Mouse (Mus musculus) naive thymus-derived CD4-positive, alpha-beta T cell, adult 2 months (primary cell): ENCODE results near the gene Fam168b.

Experiments used
- DNase-seq: peaks from one replicate; pipeline ENCODE4 v3.0.0-alpha.2; 2011; ENCODE audit warnings: low read depth

Gene Fam168b

DNA sequence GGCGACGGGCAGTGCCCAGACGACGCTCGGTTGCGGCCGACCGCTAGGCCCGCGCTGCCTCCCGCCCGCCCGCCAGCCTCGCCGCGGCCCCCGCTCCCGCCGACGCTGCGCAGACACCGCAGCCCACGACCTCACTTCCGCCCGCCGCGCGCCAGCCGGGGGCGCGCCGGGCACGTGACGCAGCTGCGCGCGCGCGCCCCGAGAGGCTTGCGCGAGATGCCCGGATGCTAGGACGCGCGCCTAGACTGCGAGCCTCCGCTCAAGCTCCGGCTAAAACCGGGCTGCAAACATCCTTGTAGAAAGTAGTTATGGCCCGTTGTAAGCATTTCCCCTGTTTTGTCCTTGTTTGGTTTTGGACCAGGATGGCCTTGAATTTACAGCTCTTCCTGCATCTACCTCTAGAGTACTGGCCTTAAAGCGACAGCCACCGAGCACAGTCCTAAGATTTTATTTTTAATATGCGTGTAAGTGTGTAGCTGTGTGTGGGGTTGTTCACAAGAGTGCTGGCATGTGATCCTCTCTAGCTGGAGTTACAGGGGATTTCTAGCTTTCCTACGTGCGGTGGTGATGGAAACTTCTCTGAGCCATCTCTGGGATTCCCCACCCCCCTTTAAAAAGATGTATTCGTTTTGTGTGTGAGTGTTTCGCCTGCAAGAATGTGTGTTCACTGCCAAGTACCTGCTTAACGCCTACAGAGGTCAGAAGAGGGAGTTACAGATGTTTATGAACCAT, at the start of gene Fam168b:
Fam168b (minus strand) TSS at position 179 of the 732 bp plus-strand sequence.
- DNase-seq, result peak; percentile 94

DNA sequence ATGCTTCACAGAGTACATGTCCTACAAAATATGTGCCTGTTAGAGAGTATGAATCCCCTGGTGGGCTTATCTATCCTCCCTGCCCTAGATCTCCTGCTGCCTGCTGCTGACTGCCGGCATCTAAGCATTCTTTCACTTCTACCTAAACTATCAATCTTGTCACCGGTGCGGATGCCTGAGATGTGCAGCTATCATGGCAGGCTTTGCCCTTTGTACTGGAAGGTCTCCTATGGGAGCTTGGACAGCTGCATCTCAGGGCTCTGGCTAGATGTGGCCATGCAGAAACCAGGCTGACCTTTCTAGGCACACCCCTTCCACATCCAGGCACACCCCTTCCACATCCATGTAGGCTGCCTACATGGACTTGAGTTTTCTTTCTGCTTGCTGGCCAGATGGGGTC, 49.6 kb upstream of the Fam168b start:
- no peak for DNase-seq

DNA sequence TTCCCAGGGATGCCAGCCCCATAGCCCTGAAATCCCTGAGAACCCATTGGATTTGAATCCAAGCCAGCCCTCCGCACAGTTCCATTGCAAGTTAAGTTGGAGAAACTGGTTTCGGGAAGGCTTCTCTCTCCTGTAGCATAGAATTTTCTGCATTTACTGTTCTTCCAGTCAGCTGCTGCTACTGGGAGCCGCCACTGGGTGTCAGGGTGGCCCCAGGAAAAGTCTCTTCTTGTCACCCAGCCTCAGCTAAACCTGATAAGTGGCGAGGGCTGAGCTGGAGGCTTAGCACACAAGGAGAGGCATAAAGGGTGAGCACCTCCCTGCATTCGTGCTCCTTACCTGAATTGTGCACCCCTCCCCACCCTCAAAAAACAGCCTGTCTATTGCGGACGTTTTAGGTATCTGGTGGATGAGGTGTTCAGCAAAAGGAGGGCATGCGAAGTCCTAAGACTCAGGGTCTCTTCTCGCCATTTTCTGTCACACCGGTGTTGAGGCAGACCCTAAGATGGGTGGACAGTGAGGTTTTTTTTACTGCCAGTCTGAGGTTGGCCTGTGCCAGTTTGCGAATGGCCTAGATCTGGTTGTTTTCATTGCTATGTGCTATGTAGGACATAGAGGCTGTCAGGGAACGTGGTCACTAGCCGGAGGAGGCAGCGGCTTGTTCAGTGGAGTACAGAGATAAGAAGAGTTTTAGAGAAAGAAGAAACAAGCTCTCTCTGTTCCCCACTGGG, 48.9 kb upstream of the Fam168b start:
- no peak for DNase-seq

DNA sequence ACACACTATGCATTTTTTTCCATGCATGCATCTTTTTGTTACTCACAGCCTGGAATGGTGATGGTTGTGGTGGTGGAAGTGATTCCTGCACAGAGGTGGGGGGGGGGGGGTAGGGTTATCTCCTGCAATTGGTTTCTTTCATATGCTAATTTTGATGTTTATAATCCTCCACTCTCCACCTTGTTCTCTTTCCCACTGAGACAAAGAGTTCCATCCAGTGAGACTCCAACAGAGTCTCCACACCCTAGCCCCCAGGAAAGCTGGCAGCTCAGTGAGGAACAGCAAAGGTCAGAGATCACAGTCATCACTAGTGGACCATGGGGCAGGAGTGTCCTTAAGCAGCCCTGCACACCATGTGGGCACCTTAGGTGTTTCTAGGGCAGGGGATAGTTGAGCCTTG, 40.9 kb upstream of the Fam168b start:
- DNase-seq, result no peak

DNA sequence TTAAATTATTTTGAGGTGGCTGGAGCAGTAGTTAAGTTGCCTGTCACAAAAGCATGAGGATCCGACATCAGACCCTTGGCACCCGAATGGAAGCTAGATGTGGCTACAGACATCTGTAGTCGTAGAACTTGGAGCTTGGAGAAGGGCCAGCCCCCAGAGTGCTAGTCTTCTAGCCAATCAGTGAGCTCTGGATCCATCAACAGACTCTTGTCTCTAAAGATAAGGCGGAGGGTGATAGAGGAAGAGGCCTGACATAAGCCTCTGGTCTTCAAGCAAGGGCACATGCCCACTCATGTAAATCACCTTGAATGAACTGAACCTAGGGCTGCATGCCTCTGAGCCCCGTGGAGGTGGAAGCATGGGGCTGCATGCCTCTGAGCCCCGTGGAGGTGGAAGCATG, 36.7 kb upstream of the Fam168b start:
- DNase-seq, result no peak

DNA sequence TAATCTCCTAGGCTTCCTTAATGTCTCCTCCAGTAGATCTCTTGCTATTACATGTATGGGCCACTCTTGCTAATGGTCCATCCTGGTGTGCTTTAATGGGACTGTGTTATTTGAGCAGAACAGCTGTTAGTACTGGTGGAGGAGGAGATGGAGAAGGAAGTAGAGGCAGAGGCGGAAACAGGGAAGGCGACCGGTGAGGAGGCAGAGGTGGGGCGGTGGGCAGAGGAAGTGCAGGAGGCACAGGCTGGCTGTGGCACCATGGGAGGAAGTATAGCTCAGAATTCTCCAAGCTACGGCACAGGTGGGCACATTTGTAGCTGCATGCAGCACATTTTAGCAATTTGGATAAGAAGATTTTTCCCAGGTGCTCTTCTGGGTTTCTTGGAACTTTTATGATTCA, 30.7 kb upstream of the Fam168b start:
- no peak for DNase-seq

DNA sequence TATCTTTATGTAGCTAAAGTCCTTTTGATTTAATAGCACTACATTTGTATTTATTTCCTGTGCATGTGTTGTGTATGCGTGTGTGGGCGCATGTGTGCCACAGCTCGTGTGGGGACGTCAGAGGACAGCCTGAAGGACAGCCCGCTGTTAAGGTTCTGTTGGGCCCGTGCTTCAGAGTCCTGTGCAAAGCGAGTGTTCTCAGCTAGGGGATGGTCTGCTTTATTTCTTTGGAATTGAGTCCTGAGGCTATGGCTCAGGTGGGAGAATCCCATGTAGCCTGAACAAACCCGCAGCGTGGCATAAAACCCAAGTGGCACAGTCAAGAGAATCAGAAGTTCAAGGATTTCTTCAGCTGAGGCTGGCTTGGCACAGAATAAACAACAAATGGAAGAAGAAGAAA, 28.3 kb upstream of the Fam168b start:
- DNase-seq, result no peak

DNA sequence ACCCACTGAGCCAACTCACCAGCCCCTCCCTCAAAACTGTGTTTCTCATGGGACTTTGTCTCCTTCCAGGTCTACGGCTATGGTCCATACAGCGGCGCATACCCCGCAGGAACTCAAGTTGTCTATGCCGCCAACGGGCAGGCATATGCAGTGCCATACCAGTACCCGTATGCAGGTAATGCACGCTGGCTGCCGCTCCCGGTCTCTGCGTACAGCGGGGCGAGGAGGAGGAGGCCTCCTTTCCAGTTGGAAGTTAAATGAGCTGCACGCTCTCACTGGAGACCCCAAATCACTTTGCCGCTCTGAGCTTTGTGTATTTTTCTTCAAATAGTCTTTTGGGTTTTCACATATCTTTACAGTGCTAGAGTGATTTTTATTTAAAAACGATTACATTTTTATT, 26.4 kb upstream of the Fam168b start:
- DNase-seq, result no peak

DNA sequence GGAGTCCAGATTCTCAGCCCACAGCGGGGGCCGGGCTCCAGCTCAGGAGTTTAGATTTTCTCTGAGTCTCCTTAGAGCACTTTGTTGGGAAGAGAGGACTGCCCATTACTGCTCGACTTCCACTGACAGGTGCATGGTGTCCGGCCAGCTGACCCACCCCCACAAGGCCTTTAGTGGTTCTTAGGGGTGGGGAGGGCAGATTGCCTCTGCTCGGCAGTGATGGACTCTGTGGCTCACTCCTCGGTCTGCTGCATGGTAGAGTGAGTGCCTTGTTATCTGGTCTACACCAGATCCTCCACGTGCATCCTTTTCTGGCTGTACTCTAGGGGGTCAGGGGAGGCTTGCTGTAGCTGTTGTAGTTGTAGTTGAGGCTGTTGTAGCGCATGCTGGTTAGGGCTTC, 25.5 kb upstream of the Fam168b start:
- DNase-seq, result no peak

DNA sequence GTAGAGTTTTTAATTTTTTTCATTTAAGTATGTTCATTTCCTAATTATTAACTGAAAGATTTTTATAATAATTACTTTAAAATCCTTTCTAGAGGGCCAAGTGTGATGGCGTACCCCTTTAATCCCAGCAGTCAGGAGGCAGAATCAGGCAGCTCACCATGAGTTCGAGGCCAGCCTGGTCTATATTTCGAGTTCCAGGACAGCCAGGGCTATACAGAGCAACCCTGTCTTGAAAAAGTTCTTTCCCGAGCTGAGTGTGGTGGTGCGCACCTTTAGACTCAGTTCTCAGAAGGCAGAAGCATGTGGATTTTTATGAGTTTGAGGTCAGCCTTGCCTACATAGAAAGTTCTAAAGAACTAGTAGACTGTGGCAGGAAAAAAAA, 24.7 kb upstream of the Fam168b start:
- DNase-seq, result no peak

DNA sequence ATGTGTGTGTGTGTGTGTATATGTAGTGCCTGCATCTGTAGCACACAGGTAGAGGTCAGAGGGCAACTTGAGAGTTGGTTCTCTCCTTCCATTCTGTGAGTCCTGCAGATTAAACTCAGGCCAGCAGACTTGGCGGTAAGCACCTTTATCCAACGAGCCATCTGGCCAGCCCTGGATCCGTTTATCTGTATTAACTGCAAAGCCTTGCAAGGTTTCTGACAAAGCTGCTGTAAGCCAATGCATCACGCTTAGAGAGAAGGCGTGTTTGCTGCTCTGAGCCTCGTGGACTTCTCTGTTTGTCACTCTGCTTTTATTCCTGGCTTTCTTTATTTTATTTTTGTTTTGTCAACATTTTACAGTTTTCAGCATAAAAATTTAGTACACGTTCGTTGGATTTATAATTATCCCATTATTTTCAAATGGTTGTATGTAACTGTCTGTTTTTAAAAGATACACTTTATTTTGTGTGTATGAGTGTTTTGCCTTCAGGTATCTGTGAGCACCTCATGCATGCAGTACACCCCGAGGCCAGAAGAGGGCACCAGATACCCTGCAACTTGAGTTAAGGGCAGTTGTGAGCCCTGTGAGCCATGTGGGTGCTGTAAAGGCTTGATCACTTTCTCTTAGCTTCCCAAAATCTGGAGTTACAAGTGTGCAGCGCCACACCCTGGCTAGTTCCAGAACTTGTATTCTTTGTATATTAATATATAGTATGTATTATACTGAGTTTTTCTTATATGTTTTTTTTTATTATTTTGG, 24.1 kb upstream of the Fam168b start:
- peak; percentile 94 for DNase-seq

DNA sequence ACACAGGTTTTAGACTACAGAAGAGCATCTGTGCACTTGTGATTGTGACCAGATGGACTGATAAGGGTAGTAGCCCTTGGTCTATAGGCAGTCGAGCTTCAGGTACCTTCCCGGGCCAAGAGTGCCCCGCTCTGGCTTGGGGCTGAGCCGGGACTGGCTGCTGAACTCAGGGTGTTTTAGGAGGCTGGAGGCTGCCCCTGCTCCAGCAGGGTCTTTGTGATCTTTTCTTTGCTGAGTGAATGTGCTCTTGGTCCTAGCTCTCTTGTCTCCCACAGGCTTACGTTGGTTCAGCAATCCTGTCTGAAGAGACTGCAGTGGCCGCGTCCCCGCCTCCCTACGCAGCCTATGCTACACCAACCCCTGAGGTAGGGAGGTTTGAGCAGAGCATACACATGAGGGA, 23.0 kb upstream of the Fam168b start:
- DNase-seq, result no peak

DNA sequence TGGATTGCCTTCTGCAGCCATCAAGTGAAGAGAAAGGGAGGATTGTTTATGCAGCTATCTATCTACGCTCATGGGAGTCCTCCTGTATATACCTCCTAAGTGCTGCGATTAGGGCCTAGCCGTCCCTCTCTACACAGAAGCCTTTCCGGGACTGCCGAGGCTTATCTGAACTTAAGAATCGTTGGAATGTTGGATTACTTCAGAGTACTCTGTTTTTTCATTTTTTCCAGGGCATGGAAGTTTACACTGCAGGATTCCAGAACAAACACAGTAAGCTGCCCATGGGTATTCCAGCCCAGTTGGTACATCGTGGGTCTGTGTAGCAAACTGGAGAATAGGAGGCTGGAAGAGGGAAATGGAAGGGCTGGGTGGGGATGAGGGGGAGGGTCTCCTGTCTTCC, 21.4 kb upstream of the Fam168b start:
- DNase-seq, result no peak

DNA sequence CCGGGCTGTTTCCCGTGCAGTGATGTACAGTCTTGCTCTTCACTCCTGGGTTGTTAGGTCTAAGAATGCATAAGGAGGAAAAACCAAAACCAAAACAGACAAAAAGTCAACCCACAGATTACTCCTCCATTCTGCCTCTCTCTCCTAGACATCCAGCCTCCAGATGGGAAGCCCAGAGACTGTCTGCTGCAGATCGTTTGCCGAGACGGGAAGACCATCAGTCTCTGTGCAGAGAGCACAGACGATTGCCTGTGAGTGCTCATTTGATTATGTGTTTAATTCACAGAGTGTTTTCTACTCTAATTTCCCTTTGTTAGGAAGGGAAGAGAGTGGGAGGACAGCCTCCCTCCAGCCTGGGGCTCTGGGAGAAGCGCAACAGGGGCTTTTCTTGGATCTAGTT, 20.5 kb upstream of the Fam168b start:
- no peak for DNase-seq

DNA sequence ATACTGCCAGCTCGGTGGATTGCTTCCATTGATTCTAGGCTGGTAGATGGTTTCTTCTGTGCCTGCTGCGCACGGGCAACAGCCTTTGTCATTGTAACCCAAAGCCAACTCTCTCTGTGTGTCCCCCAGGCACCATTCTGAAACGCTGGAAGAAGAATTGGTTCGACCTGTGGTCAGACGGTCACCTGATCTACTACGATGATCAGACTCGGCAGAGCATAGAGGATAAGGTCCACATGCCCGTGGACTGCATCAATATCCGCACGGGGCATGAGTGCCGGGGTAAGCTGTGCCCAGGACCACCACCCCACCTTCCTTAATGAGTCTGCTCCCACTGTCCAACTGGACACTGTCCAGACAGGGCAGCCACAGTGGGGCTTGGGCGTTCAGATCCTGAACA, 20.0 kb upstream of the Fam168b start:
- DNase-seq, result no peak

DNA sequence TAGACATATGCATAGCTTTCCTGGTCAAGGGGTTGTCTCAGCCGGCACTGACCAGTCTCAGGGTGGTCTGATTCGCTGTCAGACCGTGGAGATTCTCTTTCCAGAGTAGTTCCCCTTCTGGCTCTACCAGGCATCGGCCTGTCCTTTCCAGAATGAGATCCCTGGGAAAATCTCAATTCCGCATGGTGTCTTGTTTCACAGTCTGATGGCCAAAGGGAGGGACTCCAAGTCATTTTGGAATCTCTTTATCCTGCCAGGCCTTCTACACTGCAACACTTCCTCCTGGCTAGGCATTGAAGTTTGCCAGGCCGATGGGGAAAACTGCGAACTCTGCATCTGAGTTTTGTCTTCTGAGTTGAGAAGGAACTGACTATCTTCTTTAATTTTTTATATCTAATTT, 17.3 kb upstream of the Fam168b start:
- DNase-seq, result no peak

DNA sequence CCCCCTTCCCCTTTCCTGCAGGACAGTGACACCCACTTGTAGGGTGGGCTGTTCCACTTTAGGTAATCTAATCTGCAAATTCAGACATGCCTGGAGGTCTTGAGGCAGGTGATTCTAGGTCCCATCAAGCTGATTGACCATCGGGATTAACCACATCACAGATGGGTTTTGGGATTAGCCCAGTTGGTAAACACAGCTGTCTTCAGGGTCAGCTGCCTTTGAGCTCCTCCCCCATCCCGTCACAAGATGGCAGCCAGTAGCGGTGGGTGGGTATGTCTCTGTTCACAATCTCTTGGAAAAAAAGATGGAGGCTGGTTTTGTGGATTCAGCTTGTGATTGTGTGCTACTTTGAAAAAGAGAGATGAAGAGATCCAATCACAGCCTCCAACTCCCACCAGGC, 16.9 kb upstream of the Fam168b start:
- no peak for DNase-seq

DNA sequence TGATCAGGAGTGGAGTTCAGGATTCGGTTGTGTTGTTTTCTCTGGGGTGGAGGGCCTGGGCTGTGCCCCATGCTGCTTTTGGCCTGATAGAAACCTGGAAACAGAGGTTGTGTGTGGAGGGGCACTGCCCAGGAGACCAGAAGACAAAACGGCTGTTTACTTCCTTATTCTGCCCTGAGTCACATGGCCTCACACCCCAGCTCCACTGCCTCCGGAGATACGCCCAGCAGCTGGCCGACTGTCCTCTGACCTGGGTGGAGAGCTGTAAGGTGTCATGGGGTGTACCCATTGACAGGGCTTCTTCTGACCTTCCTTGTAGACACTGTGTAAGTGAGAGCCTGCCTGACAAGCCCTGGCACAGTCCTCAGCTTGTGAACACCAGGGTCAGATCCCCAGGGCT, 15.8 kb upstream of the Fam168b start:
- no peak for DNase-seq

DNA sequence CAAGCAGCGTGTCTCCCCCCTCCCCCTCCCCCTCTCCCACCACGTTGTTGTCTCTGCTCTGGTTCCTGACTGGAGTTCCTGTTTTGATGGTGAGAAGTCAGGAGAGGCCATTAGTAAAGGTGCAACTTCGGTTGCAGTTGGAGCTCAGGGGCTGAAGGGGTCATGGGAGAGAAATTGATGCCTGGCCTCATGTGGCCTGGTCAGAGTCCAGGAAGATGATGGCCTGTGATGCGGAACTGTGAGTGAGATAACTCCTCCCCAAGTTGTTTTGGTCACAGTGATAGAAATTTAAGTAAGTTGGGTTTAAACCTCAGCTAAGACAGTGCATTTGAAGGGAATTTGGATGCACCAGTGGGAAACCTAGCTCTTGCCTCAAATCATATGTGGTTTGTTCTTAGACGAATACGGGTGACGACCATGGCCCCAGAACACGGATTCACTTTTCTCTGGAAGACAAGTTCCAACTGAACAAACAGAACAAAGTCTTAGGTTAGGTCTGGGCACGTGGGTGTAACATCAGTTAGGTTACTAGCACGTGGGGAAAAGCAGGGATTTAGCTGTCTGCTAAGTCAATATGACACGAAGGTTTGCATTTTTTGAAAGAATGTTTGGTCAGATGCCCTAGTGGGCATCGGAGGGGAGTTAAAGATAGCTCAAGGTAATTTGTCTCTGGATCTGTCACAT, 12.3 kb upstream of the Fam168b start:
- no peak for DNase-seq

DNA sequence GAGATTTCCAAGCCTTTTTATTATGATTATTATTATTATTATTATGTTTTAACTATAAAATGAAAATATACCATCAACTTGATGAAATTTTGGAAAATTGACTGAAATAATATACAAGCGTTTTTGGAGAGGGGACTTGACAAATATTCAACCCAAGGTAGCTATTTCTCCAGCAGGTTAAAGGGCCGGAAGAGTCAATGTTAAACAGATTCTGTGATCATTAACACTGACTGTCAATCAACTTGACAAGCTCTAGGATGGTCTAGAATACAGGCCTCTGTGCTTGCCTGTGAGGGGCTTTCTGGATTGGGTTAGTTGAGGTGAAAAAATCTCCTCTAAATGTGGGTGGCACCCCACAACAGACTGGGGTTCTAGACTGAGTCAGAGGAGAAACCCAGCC, 10.9 kb upstream of the Fam168b start:
- no peak for DNase-seq

DNA sequence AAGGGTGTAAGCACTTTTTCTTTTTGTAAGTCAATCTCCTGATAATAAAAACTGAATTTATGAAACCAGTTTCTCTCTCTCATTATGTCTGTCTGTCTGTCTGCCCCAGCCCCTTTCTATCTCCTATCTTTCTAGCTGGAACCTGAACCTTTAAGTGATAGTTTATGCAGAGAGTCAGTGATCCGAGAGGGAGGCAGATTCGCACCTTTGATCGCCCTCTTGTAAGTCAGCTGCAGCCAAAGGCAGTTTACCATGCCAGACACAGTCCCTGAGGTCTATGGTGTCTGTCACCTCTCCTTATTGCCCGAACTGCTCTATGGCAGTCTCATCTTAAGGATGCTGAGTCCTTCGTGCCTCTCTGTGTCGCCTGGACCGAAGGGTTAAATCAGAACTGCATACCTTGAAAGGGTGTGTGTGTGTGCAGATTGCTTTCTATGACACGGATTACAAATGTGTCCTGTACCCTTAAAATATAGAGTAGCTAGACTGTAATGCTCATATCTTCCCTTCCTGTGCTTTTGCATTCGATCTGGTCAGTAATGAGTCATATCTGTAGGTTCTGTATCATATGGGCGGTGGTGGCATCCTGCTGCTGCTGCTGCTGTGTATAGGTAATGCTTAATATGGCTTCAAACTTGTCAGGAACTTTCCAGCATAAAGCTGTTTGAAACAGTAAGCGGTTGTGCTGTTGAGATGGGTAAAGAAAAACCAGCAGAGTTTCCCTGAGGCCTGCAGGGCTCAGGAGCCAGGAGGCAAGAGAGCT, 9.4 kb upstream of the Fam168b start:
- no peak for DNase-seq

DNA sequence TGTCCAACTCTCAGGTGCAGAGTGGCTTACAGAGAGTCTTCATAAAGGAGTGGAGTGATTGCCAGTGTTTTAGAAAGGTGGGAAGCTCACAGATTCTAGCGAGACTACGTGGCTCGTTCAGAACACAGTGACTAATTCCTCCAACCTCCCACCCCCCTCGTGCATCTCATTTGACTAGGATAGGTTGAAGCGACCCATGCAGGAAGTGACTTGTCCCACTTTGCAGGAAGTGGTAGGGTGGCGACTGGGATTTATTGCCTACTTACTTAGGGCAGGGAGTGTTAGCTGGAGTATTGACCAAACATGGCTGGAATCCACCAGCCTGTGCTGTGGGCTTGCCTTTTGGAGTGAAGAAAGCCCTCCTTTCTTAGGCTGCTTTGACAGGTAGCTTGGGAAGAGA, 8.7 kb upstream of the Fam168b start:
- peak; percentile 53 for DNase-seq
